Mouse (Mus musculus) skeletal muscle tissue, adult 2 months (tissue): ENCODE data around the gene Tmem203.

Experiments
- DNase-seq: peaks from one replicate; pipeline ENCODE4 v3.0.0-alpha.2; 2012; ENCODE audit warnings: low read depth, low spot score

Gene Tmem203

GRCm38 (mm10) chr2:25262795-25263622 is 7.8 kb downstream of the Tmem203 start:
- DNase-seq = no peak

- no peak for DNase-seq
These were observed 8.5 kb downstream of the Tmem203 start for GRCm38 (mm10) chr2:25263623-25264285.

- no peak for DNase-seq
These were observed 9.0 kb downstream of the Tmem203 start for GRCm38 (mm10) chr2:25264286-25264660.

GRCm38 (mm10) chr2:25264851-25265250 is 9.6 kb downstream of the Tmem203 start:
- DNase-seq = no peak

- DNase-seq = no peak
These were observed 10.8 kb downstream of the Tmem203 start for GRCm38 (mm10) chr2:25265897-25266656.

GRCm38 (mm10) chr2:25266720-25267119 is 11.5 kb downstream of the Tmem203 start:
- DNase-seq = no peak

- DNase-seq = no peak
These were observed 12.0 kb downstream of the Tmem203 start for GRCm38 (mm10) chr2:25267241-25267640.

- DNase-seq = no peak
These were observed 12.6 kb downstream of the Tmem203 start for GRCm38 (mm10) chr2:25267746-25268309.

GRCm38 (mm10) chr2:25271827-25272511 is 16.7 kb downstream of the Tmem203 start, which contains the start of the genes Ssna1 and Anapc2:
Ssna1 (minus strand) TSS chr2:25272438.
Anapc2 (plus strand) TSS chr2:25272478.
- DNase-seq = peak; percentile 96

GRCm38 (mm10) chr2:25272515-25272914 is 17.3 kb downstream of the Tmem203 start:
- DNase-seq = no peak

GRCm38 (mm10) chr2:25273010-25273409 is 17.8 kb downstream of the Tmem203 start:
- no peak for DNase-seq

- no peak for DNase-seq
These were observed 24.0 kb downstream of the Tmem203 start for GRCm38 (mm10) chr2:25278928-25279882.

- DNase-seq = no peak
These were observed 30.3 kb downstream of the Tmem203 start for GRCm38 (mm10) chr2:25285551-25285950.

GRCm38 (mm10) chr2:25286314-25286713 is 31.1 kb downstream of the Tmem203 start:
- no peak for DNase-seq

GRCm38 (mm10) chr2:25286837-25287636 is 31.8 kb downstream of the Tmem203 start:
- DNase-seq = no peak

GRCm38 (mm10) chr2:25287927-25288649 is 32.8 kb downstream of the Tmem203 start, which contains the start of gene Tmem210:
Tmem210 (plus strand) TSS chr2:25288145.
- no peak for DNase-seq

- DNase-seq = no peak
These were observed 33.6 kb downstream of the Tmem203 start for GRCm38 (mm10) chr2:25288734-25289345.

GRCm38 (mm10) chr2:25289651-25290050 is 34.4 kb downstream of the Tmem203 start, which contains the start of gene Lrrc26:
Lrrc26 (plus strand) TSS chr2:25289915.
- DNase-seq = no peak
